Mouse (Mus musculus) cerebellum, adult (tissue): ENCODE measurements at regions not wholly inside any gene's neighbourhood (a gene's known extent, or its start where the extent isn't known, plus 50 kb on each side); places are given as distances from the start of the nearest gene placed in this dataset.
A peak's percentile ranks its signal among the peaks of the same experiment; 100 is the strongest.

Experiments used
- ATAC-seq: cut with Nextera tagmentation; 2 replicates; pipeline ENCODE4 v1.9.2; 2017; ENCODE audit warnings: mild to moderate bottlenecking, moderate library complexity, mixed read lengths; ENCODE audit not compliant: insufficient number of reproducible peaks, low FRiP score, low TSS enrichment

GRCm38 (mm10) chr13:42498351-42498750 is 182.1 kb upstream of the Phactr1 start:
- ATAC-seq: no peak

- no peak for ATAC-seq
Observed at GRCm38 (mm10) chr13:42507535-42507934, 172.9 kb upstream of the Phactr1 start.

- ATAC-seq: no peak
Observed at GRCm38 (mm10) chr13:42518686-42519085, 161.7 kb upstream of the Phactr1 start.

- no peak for ATAC-seq
Observed at GRCm38 (mm10) chr13:42522553-42522952, 157.9 kb upstream of the Phactr1 start.

GRCm38 (mm10) chr13:42526163-42526562 is 154.3 kb upstream of the Phactr1 start:
- no peak for ATAC-seq

- no peak for ATAC-seq
Observed at GRCm38 (mm10) chr13:42526966-42527365, 153.5 kb upstream of the Phactr1 start.

- ATAC-seq: no peak
Observed at GRCm38 (mm10) chr13:42528169-42528568, 152.3 kb upstream of the Phactr1 start.

GRCm38 (mm10) chr13:42536501-42537210 is 143.8 kb upstream of the Phactr1 start:
- no peak for ATAC-seq

- no peak for ATAC-seq
Observed at GRCm38 (mm10) chr13:42538046-42538445, 142.4 kb upstream of the Phactr1 start.

GRCm38 (mm10) chr13:42544536-42545094 is 135.8 kb upstream of the Phactr1 start:
- ATAC-seq: no peak

GRCm38 (mm10) chr13:42546389-42546788 is 134.0 kb upstream of the Phactr1 start:
- no peak for ATAC-seq

GRCm38 (mm10) chr13:42546851-42547250 is 133.6 kb upstream of the Phactr1 start:
- no peak for ATAC-seq

GRCm38 (mm10) chr13:42549021-42549559 is 131.3 kb upstream of the Phactr1 start:
- ATAC-seq: no peak

- ATAC-seq: no peak
Observed at GRCm38 (mm10) chr13:42554961-42555360, 125.5 kb upstream of the Phactr1 start.

GRCm38 (mm10) chr13:42558526-42558925 is 121.9 kb upstream of the Phactr1 start:
- ATAC-seq: no peak

GRCm38 (mm10) chr13:42561446-42561845 is 119.0 kb upstream of the Phactr1 start:
- ATAC-seq: no peak

GRCm38 (mm10) chr13:42565291-42566058 is 114.9 kb upstream of the Phactr1 start:
- ATAC-seq: no peak

GRCm38 (mm10) chr13:42570600-42571348 is 109.6 kb upstream of the Phactr1 start:
- no peak for ATAC-seq

GRCm38 (mm10) chr13:42574189-42574588 is 106.2 kb upstream of the Phactr1 start:
- ATAC-seq: no peak

GRCm38 (mm10) chr13:42575725-42576426 is 104.5 kb upstream of the Phactr1 start:
- ATAC-seq: peak; percentile 73
